Mouse (Mus musculus) liver, adult 2 months (tissue): ENCODE data around the gene Fgfr2.

Experiments used
- CTCF ChIP-seq: fragments of 200-500 bp; IDR thresholded peaks from 2 replicates; pipeline ENCODE4 v1.5.1; 2011; ENCODE audit warnings: low read depth, low read length, control low read depth
- POLR2A ChIP-seq: fragments of 200-500 bp; IDR thresholded peaks from 2 replicates; pipeline ENCODE4 v1.6.1; 2011; ENCODE audit warnings: low read length, control low read depth; ENCODE audit not compliant: insufficient read depth; ENCODE audit errors: extremely low read depth

DNA sequence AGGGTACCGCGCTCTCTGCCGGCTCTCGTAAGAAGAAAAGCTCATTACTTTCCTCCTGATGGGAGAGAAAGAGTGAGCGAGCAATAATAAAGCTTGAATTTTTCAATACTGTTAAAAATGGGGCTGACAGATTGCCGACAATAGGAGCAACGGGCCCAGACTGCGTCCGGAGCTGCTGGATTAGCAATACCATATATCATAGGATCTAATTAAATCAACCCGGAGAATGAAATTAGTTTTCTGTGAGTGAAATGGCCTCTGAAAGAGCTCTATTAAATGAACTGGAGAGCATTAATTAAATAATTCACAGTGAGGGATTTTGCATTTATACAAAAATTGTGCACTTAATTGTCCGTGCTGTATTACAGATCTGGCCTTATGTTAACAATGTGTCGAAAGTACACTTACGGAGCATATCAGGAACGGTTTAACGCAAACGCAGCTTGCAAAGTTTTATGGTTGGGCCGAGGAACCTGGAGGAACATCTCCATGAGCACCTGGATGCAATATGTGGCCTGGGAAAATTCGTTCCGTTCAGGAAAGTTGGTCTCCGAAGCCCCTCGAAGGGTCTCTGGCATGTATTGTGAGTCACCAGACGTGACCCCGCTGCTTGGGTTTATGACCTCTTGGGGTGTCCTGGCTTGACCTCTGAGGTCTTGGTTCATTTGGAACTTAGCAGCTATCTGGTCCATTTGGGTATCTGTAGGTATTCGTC, 1344.7 kb downstream of the Fgfr2 start:
- no peak for TF ChIP-seq CTCF
- no peak for TF ChIP-seq POLR2A
